Mouse (Mus musculus): ENCODE data around the gene Cabp2. TPM values are rescaled to one million over a fixed set of nuclear protein-coding genes. Genes with fewer than 3 reads are reported as not detected.

Cabp2 gene
- polyA plus RNA-seq, 1 experiment from 2014 or later: not detected

DNA sequence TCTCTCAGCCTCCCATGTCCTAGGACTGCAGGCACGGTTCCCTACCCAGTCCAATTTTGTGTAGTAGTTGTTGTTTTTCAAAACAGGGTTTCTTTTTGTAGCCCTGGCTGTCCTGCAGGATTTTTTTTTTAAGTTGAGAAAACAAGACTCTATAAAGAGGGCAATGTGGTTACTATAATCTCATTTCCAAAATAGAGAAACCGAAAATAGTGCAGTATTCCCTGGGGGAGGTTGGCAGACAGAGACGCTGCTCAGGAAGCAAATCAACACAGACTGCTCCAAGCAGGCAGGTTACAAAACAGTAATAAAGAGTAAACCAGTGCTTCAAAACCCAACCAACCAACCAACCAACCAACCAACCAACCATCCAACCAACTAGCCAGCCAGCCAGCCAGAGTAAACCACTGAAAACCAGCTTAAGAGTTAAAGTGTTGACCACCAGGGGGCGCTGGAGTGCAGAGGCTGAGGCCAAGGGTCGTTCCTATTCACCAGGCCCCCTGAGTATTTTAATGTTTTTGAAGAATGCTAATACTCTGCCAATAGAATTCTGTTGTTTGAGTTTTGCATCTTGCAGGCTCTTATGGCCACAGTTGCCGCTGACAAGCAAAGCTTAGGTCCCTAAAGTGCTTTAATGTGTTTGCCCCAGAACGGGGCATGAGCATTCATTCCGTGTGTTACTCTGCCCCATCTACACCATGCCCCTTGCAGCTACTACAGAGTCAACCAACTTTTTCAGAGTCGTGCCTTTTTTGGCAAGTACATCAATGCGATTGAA, 29.4 kb upstream of the Cabp2 start:
- Histone ChIP-seq H3K27ac (ENCODE audit: low read length) (no peak overlapping the region), H3K9me3 (ENCODE audit: control insufficient read depth, low read depth, low read length) (no peaks in the 10 kb centered on the region), H3K27me3 (ENCODE audit: control insufficient read depth, insufficient read depth, low read length) (no peaks in the 10 kb centered on the region), H3K9ac (replicated peaks; ENCODE audit: low read depth, low read length) (no peak overlapping the region), H3K4me2 (replicated peaks; ENCODE audit: low read depth, low read length) (no peak overlapping the region), H3K4me1 (ENCODE audit: control insufficient read depth, insufficient read depth, low read length) (no peaks in the 10 kb centered on the region), H3K36me3 (ENCODE audit: control insufficient read depth, insufficient read depth, low read length) (no peaks in the 10 kb centered on the region), H3K4me3 (ENCODE audit: low read depth, low read length) (no peak overlapping the region)
- WGBS: 50% methylated on average over 10 of the region's 10 CpGs
- ATAC-seq (ENCODE audit: insufficient number of reproducible peaks, insufficient read depth, low FRiP score, low read depth): no peak

DNA sequence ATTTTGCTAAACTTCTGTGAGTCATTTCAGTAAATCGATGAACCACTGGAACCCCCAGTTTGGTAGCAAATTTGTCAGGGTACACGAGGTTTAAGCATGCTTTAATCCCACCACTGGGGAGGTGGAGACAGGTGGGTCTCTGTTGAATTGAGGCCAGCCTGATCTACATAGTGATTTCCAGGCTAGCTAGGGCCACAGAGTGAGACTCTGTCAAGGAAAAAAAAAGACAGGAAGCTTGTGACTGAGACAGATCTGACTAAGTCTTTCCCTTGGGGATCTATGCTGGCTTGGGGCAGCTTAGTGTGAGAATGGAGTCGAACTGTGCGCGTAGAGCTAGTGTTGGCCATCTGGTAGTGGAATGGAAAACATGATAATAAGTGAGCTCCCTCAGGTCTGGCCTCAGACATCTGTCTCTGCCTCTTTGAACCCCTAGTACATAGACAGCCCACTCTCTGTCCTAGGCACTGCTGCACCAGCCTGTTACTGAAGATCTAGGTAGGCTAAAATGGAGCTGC, 28.8 kb upstream of the Cabp2 start:
- H3K4me2 ChIP-seq (replicated peaks; ENCODE audit: low read depth, low read length): no peak overlapping the region
- no peak overlapping the region for H3K9ac ChIP-seq (replicated peaks; ENCODE audit: low read depth, low read length)
- no peaks in the 10 kb centered on the region for H3K27me3 ChIP-seq (ENCODE audit: control insufficient read depth, insufficient read depth, low read length)
- 85% methylated on average over 5 of the region's 5 CpGs for WGBS
- H3K36me3 ChIP-seq (ENCODE audit: control insufficient read depth, insufficient read depth, low read length): no peaks in the 10 kb centered on the region
- H3K9me3 ChIP-seq (ENCODE audit: control insufficient read depth, low read depth, low read length): no peaks in the 10 kb centered on the region
- no peak for ATAC-seq (ENCODE audit: insufficient number of reproducible peaks, insufficient read depth, low FRiP score, low read depth)
- no peak overlapping the region for H3K4me3 ChIP-seq (ENCODE audit: low read depth, low read length)
- no peak overlapping the region for H3K27ac ChIP-seq (ENCODE audit: low read length)
- no peaks in the 10 kb centered on the region for H3K4me1 ChIP-seq (ENCODE audit: control insufficient read depth, insufficient read depth, low read length)

DNA sequence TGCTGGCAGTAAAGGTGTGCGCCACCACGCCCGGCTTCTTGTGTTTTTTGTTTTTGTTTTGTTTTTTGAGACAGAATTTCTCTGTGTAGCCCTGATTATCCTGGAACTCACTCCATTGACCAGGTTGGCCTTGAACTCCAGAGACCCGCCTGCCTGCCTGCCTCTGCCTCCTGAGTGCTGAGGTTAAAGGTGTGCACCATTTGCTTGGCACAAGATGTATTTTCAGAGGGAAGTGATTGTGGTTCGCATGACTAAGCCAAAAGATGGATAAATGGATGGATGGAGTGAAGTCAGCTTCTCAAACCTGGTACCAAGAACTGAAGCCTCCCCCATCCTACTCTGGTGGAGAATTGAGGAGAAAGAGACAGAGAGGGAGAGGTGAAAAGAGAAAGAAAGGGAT, 26.8 kb upstream of the Cabp2 start:
- no peak for ATAC-seq (ENCODE audit: insufficient number of reproducible peaks, insufficient read depth, low FRiP score, low read depth)
- 0 out of 2 replicates have a peak, but pooled peaks cover 4% of the 10 kb centered on the region for H3K4me1 ChIP-seq (ENCODE audit: control insufficient read depth, insufficient read depth, low read length)
- no peaks in the 10 kb centered on the region for H3K27me3 ChIP-seq (ENCODE audit: control insufficient read depth, insufficient read depth, low read length)
- no peak overlapping the region for H3K27ac ChIP-seq (ENCODE audit: low read length)
- H3K9ac ChIP-seq (replicated peaks; ENCODE audit: low read depth, low read length): no peak overlapping the region
- no peak overlapping the region for H3K4me2 ChIP-seq (replicated peaks; ENCODE audit: low read depth, low read length)
- H3K4me3 ChIP-seq (ENCODE audit: low read depth, low read length): no peak overlapping the region
- H3K9me3 ChIP-seq (ENCODE audit: control insufficient read depth, low read depth, low read length): no peaks in the 10 kb centered on the region
- H3K36me3 ChIP-seq (ENCODE audit: control insufficient read depth, insufficient read depth, low read length): no peaks in the 10 kb centered on the region
- 87% methylated on average over 5 of the region's 5 CpGs for WGBS

DNA sequence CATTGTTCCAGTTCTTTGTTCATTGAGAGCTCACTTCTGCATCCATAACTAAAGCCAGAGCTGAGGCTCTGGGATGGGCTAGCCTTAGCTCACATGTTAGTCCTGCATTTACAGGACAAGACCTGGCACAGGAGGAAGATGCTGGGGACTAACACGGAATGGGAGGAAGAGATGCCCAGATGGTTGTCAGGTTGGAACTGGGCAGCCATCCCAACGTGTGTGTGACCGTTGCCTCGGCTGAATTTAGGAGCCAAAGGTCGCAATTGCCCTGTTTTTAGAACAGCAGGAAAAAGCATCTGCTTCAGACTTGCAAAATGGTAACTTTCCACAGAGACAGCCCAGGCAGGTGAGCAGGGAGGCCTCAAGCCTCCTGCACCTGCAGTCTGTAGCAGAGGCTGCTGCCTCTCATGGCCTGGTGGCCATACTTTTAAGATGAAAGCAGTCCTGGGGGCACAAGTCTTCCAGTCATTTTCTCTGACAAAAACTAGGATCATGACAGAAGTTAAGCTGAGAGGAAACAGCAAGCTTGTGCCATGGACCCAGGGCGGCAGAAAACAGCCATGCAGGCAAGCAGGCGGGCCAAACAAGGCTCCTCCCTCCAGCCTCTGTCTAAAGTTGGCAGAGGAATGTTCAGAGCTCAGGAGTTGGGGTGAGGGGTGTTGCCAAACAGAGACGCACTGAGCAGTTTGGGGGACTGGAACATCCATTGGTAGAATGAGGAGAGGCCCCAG, 26.0 kb upstream of the Cabp2 start:
- no peak overlapping the region for H3K4me2 ChIP-seq (replicated peaks; ENCODE audit: low read depth, low read length)
- H3K4me1 ChIP-seq (ENCODE audit: control insufficient read depth, insufficient read depth, low read length): 0 out of 2 replicates have a peak, but pooled peaks cover 4% of the 10 kb centered on the region
- no peak overlapping the region for H3K4me3 ChIP-seq (ENCODE audit: low read depth, low read length)
- no peaks in the 10 kb centered on the region for H3K9me3 ChIP-seq (ENCODE audit: control insufficient read depth, low read depth, low read length)
- H3K36me3 ChIP-seq (ENCODE audit: control insufficient read depth, insufficient read depth, low read length): no peaks in the 10 kb centered on the region
- H3K9ac ChIP-seq (replicated peaks; ENCODE audit: low read depth, low read length): no peak overlapping the region
- no peak for ATAC-seq (ENCODE audit: insufficient number of reproducible peaks, insufficient read depth, low FRiP score, low read depth)
- 70% methylated on average over 8 of the region's 8 CpGs for WGBS
- H3K27ac ChIP-seq (ENCODE audit: low read length): no peak overlapping the region
- no peaks in the 10 kb centered on the region for H3K27me3 ChIP-seq (ENCODE audit: control insufficient read depth, insufficient read depth, low read length)

DNA sequence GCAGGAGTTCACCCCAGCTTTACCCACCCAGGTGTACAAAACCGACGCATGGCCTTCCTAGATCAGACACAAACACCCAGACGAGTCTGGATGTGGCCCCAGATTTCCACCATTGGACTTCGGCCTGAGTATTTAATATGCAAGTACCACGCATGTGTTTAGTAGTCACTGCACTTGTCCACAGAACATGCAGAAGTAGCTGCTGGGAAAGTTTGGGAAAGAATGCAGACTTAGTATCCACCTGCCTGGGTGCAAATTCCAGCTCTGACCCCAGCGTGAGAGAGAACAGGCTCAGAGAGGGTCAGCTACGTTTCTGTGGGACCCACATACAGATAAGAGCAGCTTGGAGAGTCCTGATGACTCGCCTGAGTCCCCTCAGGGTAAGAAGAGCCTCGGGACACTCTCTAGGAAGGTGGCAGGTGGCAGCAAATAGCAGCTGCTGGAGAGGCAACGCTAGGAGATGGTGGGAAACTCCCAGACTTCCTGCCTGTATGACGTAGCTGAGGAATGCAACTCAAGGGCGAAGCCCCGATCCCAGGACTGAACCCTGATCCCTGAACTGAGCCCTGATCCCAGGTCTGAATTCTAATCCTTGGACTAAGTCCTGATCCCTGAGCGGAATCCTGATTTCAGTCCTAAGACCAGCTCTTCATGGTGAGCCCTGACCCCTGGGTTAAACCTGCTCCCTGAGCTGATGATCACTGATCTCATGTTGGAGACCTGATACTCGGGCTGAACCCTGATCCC, 25.3 kb upstream of the Cabp2 start:
- WGBS: 48% methylated on average over 15 of the region's 15 CpGs
- ATAC-seq (ENCODE audit: insufficient number of reproducible peaks, insufficient read depth, low FRiP score, low read depth): no peak
- no peak overlapping the region for H3K27ac ChIP-seq (ENCODE audit: low read length)
- H3K9me3 ChIP-seq (ENCODE audit: control insufficient read depth, low read depth, low read length): no peaks in the 10 kb centered on the region
- H3K36me3 ChIP-seq (ENCODE audit: control insufficient read depth, insufficient read depth, low read length): no peaks in the 10 kb centered on the region
- H3K4me1 ChIP-seq (ENCODE audit: control insufficient read depth, insufficient read depth, low read length): 0 out of 2 replicates have a peak, but pooled peaks cover 4% of the 10 kb centered on the region
- no peak overlapping the region for H3K9ac ChIP-seq (replicated peaks; ENCODE audit: low read depth, low read length)
- no peak overlapping the region for H3K4me3 ChIP-seq (ENCODE audit: low read depth, low read length)
- no peak overlapping the region for H3K4me2 ChIP-seq (replicated peaks; ENCODE audit: low read depth, low read length)
- no peaks in the 10 kb centered on the region for H3K27me3 ChIP-seq (ENCODE audit: control insufficient read depth, insufficient read depth, low read length)

DNA sequence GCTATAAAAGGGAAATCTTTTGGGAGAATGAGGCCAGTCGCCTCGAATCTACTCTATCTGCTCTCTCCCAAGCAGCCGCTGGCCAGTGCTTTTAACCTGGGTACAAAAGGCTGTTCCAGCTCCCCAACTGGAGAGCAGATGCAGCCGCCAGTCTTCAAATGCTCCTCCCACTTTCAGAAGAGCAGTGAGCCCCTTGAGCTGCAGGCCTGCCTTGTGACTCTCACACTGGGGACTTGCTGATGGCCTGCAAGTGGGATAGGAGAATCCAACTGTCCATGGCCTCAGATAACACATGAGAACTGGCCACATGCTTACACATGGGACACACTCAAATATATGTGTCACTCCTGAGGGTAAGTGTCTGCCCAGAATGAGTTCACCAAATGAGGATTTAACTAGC, 24.7 kb upstream of the Cabp2 start:
- H3K27ac ChIP-seq (ENCODE audit: low read length): no peak overlapping the region
- no peak overlapping the region for H3K4me3 ChIP-seq (ENCODE audit: low read depth, low read length)
- no peaks in the 10 kb centered on the region for H3K9me3 ChIP-seq (ENCODE audit: control insufficient read depth, low read depth, low read length)
- H3K36me3 ChIP-seq (ENCODE audit: control insufficient read depth, insufficient read depth, low read length): no peaks in the 10 kb centered on the region
- peak overlapping the region; percentile 1; the same call in 1 of the 2 replicates for H3K9ac ChIP-seq (replicated peaks; ENCODE audit: low read depth, low read length)
- no peaks in the 10 kb centered on the region for H3K27me3 ChIP-seq (ENCODE audit: control insufficient read depth, insufficient read depth, low read length)
- H3K4me1 ChIP-seq (ENCODE audit: control insufficient read depth, insufficient read depth, low read length): 0 out of 2 replicates have a peak, but pooled peaks cover 4% of the 10 kb centered on the region
- WGBS: 53% methylated on average over 4 of the region's 4 CpGs
- H3K4me2 ChIP-seq (replicated peaks; ENCODE audit: low read depth, low read length): no peak overlapping the region
- ATAC-seq (ENCODE audit: insufficient number of reproducible peaks, insufficient read depth, low FRiP score, low read depth): no peak

- Histone ChIP-seq H3K9me3 (ENCODE audit: control insufficient read depth, low read depth, low read length) (no peaks in the 10 kb centered on the region), H3K4me3 (ENCODE audit: low read depth, low read length) (no peak overlapping the region), H3K9ac (replicated peaks; ENCODE audit: low read depth, low read length) (no peak overlapping the region), H3K4me2 (replicated peaks; ENCODE audit: low read depth, low read length) (no peak overlapping the region), H3K36me3 (ENCODE audit: control insufficient read depth, insufficient read depth, low read length) (no peaks in the 10 kb centered on the region), H3K4me1 (ENCODE audit: control insufficient read depth, insufficient read depth, low read length) (0 out of 2 replicates have a peak, but pooled peaks cover 4% of the 10 kb centered on the region), H3K27ac (ENCODE audit: low read length) (no peak overlapping the region), H3K27me3 (ENCODE audit: control insufficient read depth, insufficient read depth, low read length) (no peaks in the 10 kb centered on the region)
- no peak for ATAC-seq (ENCODE audit: insufficient number of reproducible peaks, insufficient read depth, low FRiP score, low read depth)
- WGBS: 89% methylated on average over 13 of the region's 13 CpGs
Measured at GRCm38 (mm10) chr19:4057389-4057788, 24.0 kb upstream of the Cabp2 start.

DNA sequence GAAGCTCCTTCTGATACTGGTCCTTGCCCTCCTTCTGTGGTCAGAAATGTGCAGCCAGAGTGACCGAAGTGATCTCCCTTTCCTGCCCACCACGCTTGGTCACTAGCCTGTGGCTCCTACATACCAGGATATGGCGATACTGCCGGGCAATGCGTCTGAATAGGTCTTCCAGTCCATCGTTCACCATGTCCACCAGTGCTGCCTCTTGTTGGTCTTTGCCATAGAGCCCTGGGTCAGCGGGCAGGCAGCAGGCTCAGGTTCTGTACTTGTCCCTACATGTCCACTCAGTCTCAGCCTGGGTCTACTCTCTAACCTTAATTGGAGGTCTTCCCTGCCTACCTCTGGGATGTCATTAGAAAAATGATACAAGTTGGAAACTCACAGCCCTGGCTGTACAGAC, 23.4 kb upstream of the Cabp2 start:
- Histone ChIP-seq H3K9ac (replicated peaks; ENCODE audit: low read depth, low read length) (no peak overlapping the region), H3K4me3 (ENCODE audit: low read depth, low read length) (no peak overlapping the region), H3K4me2 (replicated peaks; ENCODE audit: low read depth, low read length) (no peak overlapping the region), H3K36me3 (ENCODE audit: control insufficient read depth, insufficient read depth, low read length) (no peaks in the 10 kb centered on the region), H3K27me3 (ENCODE audit: control insufficient read depth, insufficient read depth, low read length) (no peaks in the 10 kb centered on the region), H3K27ac (ENCODE audit: low read length) (no peak overlapping the region), H3K9me3 (ENCODE audit: control insufficient read depth, low read depth, low read length) (no peaks in the 10 kb centered on the region), H3K4me1 (ENCODE audit: control insufficient read depth, insufficient read depth, low read length) (0 out of 2 replicates have a peak, but pooled peaks cover 4% of the 10 kb centered on the region)
- ATAC-seq (ENCODE audit: insufficient number of reproducible peaks, insufficient read depth, low FRiP score, low read depth): no peak
- 95% methylated on average over 7 of the region's 7 CpGs for WGBS

Measured in stomach, embryonic 14.5 days (tissue).